Mouse (Mus musculus) midbrain, embryonic 13.5 days (tissue): Measurements from ENCODE around the gene Gm14325. TPM values are rescaled to one million over a fixed set of nuclear protein-coding genes. Genes with fewer than 3 reads are reported as not detected.
"Not testable (repeated sequence)": the region's sequence is repeated elsewhere in the genome, so short reads cannot be mapped to it uniquely, and the experiment has no call there.

ENCODE experiments used
- ATAC-seq: fragments of 200-750 bp; cut with Nextera tagmentation; 2 replicates; pipeline ENCODE4 v1.8.0; 2017; ENCODE audit warnings: mild to moderate bottlenecking, moderate TSS enrichment, moderate library complexity
- H3K27ac ChIP-seq: fragments of 300-500 bp; sonication (generic); 2 replicates; pipeline ENCODE4 v1.5.1; 2015; ENCODE audit warnings: inconsistent platforms, mild to moderate bottlenecking, moderate library complexity
- H3K27me3 ChIP-seq: fragments of 300-500 bp; sonication (generic); 2 replicates; pipeline ENCODE4 v1.6.1; 2015; ENCODE audit warnings: mild to moderate bottlenecking, inconsistent platforms
- H3K36me3 ChIP-seq: fragments of 300-500 bp; sonication (generic); 2 replicates; pipeline ENCODE4 v1.6.1; 2015; ENCODE audit warnings: mild to moderate bottlenecking, inconsistent platforms
- H3K4me1 ChIP-seq: fragments of 300-500 bp; sonication (generic); replicated peaks from 2 replicates; pipeline ENCODE4 v1.6.1; 2015; ENCODE audit warnings: inconsistent platforms
- H3K4me2 ChIP-seq: fragments of 300-500 bp; sonication (generic); replicated peaks from 2 replicates; pipeline ENCODE4 v1.6.1; 2015; ENCODE audit warnings: moderate library complexity, mild to moderate bottlenecking, inconsistent platforms
- H3K4me3 ChIP-seq: fragments of 300-500 bp; sonication (generic); replicated peaks from 2 replicates; pipeline ENCODE4 v1.5.1; 2015; ENCODE audit warnings: mild to moderate bottlenecking, inconsistent platforms
- H3K9ac ChIP-seq: fragments of 300-500 bp; sonication (generic); replicated peaks from 2 replicates; pipeline ENCODE4 v1.6.1; 2015; ENCODE audit warnings: mild to moderate bottlenecking, inconsistent platforms
- H3K9me3 ChIP-seq: fragments of 300-500 bp; sonication (generic); 2 replicates; pipeline ENCODE4 v1.6.1; 2016; ENCODE audit warnings: mild to moderate bottlenecking, inconsistent platforms
- WGBS: fragments of 180-500 bp; shearing (Covaris S2); methylation state at CpG from one replicate; pipeline ENCODE4 v1.1.7; 2015; 5-methylcytosine and 5-hydroxymethylcytosine counted together
- polyA plus RNA-seq: library from polyadenylated mRNA; unstranded; fragments of >200 nt; fragmentation: Nextera tagmentation; extraction: Ambion mirVana; gene quantifications from 2 replicates; pipeline ENCODE4 v1.2.1, GENCODE M21; 2015

The Gm14325 gene
- polyA plus RNA-seq = 39.5 and 39.7 TPM in 2 replicates

DNA sequence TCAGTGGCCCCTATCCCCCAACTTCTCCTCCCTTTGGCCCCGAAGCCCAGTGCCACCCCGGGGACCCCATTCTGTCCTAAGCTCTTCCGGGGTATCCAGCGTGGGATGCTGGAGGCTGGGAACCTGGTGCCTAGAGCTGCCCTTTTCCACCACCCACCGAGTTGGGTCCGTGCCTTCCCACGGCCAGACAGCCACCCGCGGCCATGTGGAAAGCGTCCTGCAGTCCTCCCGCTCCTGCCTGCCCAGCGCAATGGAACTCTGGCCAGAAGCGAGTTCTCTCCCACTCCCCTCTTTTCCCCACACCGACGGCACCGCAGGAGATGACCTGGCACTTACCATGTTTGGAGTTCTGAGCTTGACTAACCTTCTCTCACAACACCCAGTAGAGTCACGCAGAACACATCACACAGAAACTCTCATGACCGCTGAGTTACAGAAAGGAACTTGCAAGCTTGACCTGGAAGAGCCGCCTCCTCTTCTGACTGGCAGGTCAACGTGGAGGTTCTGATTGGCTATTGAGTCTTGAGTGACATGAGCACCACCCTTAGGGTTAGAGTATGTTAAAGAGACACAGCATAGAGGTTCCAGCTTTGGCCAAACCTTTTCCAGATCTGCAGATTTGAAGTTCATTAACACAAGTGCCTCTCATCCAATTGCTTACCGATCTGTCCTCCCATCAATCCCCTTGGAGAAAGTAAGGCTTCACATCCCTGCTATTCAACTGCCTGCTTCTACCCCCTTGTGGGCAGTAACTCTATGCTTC, at the start of gene Gm14325:
Gm14325 (minus strand) TSS at position 436 of the 763 bp plus-strand sequence.
- Histone ChIP-seq H3K4me3 (peak within 1 kb of the TSS; percentile 46), H3K9ac (peak within 1 kb of the TSS; percentile 51; the same call in 1 of the 2 replicates), H3K4me2 (peak within 1 kb of the TSS; percentile 55)
- H3K27ac ChIP-seq, H3K9me3 ChIP-seq, ATAC-seq, H3K4me1 ChIP-seq, H3K36me3 ChIP-seq, H3K27me3 ChIP-seq: not testable (repeated sequence)
- WGBS = under 1% methylated on average over 18 of the region's 21 CpGs

DNA sequence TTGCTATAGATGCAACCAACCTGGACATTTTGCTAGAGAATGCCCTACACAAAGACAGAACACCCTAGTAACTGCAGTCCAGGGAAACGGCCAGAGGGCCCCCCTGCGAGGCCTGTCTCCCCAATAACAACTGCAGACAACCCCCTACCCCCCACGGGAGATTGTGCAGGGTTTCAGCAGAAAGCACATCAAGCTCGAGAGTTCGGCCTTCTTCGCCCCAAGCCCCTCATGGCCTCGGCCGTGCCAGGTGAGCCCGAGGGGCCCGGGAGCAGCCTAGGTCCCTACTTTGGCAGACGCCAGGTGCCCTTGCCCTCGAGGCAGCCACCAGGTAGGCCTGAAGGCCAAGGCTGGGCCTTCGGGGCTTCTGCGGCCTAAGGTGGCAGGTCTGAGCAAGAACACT, 47.6 kb upstream of the Gm14325 start:
- not testable (repeated sequence) for H3K4me1 ChIP-seq, ATAC-seq, H3K4me3 ChIP-seq, H3K9ac ChIP-seq, H3K4me2 ChIP-seq, H3K9me3 ChIP-seq, H3K27ac ChIP-seq, H3K36me3 ChIP-seq, H3K27me3 ChIP-seq
- 92% methylated on average over 12 of the region's 14 CpGs for WGBS

DNA sequence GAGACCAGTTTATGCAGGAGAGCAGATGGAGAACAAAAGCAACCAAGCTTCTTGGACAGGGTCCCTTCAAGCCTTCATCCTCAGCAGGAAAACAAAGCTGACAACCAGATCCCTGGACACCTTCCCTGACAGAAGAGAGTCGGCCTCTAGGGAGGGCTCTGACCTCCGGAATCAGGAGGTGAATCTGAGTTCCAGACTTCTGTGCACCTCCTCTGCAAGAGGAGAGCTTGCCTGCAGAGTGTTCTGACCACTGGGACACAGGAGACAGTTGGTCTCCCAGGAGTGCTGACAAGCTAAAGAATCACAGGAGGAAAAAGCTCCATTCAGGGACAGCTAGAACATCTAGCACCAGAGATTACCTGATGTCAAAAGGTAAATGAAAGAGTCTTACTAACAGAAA, 22.1 kb upstream of the Gm14325 start:
- not testable (repeated sequence) for H3K4me2 ChIP-seq, H3K27ac ChIP-seq, H3K27me3 ChIP-seq, H3K9me3 ChIP-seq, ATAC-seq, H3K4me1 ChIP-seq, H3K36me3 ChIP-seq, H3K4me3 ChIP-seq, H3K9ac ChIP-seq
- 80% methylated on average over 2 of the region's 2 CpGs for WGBS

DNA sequence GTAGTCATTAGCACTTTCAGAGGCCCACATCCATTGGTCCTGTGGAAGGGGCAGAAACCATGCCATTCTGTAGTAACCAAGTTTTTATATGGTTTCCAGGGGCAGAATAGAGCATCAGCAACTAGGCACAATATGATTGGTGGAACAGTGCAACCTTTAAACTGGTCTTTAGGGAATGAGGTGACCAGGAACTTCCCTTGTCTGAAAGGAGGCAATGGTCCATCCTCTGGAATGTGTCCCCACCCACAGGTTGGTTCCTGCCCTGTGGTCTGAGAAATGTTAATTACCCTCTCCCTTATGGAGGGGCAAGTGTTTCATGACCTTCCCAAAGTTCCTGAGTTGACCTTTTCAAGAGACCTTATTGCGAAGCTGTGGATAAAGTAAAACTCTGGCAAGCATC, 3.5 kb upstream of the Gm14325 start:
- H3K27me3 ChIP-seq, ATAC-seq, H3K9ac ChIP-seq, H3K36me3 ChIP-seq, H3K4me1 ChIP-seq, H3K4me3 ChIP-seq, H3K9me3 ChIP-seq, H3K4me2 ChIP-seq, H3K27ac ChIP-seq: not testable (repeated sequence)
- 86% methylated on average over 1 of the region's 1 CpGs for WGBS

DNA sequence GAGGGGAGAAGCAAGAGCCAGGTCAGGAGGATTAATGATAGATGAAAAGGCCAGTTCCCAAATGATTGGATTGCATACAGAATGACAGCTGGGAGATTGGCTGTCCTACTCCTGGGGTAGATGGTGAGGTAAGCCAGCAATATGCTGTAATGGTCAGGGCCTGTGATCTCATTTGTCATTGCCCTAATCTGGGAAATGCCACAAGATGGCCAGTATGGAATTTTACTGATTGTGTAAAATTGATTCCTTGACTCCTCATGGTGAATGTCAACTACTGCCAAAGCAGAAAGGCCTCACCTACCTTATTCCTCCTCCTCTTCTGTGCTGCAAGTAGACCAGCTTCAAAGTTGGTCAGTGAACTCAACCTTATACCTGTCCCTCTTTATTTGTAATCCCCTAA, 3.4 kb downstream of the Gm14325 start:
- not testable (repeated sequence) for ATAC-seq, H3K27ac ChIP-seq, H3K4me2 ChIP-seq, H3K9me3 ChIP-seq, H3K4me1 ChIP-seq, H3K4me3 ChIP-seq, H3K9ac ChIP-seq, H3K36me3 ChIP-seq, H3K27me3 ChIP-seq

DNA sequence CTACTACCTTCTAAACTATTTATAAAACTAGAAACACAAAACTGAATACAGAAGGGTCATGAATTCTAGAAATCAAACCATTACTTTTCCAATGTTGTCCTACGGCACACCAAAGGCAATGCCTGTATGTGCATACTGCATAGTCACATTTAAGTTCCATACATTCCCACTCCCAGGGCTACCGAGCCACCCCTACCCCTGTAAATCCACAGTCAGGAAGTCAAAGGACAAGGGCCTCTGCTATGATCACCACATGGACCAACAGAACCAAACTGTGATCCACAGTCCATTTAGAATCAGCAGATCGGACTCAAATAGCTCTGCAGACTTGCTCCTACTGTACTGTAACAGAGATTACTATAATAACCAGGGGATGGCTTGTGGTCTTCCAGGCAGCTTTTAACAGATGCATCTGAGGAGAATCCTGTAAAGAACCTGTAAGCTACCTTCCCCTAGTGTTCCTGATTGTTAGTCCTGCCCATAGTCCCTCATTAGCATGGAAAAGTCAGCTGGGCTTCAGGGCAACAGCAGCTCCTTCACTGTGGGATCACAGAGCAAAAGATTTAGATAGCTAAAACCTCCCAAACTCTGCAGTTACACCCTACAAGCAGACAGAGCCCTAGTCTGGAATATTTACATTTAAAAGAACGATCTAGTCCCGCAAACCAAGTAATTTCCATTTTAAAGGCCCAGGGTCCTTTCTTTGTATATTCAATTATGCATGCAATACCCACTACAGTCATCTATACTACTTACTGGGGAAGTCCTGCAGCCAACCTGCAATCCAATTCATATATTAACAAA, 4.2 kb downstream of the Gm14325 start:
- not testable (repeated sequence) for H3K9ac ChIP-seq, H3K27ac ChIP-seq, H3K9me3 ChIP-seq, H3K36me3 ChIP-seq, ATAC-seq, H3K4me1 ChIP-seq, H3K4me3 ChIP-seq, H3K4me2 ChIP-seq, H3K27me3 ChIP-seq
- WGBS = 76% methylated on average over 5 of the region's 5 CpGs

DNA sequence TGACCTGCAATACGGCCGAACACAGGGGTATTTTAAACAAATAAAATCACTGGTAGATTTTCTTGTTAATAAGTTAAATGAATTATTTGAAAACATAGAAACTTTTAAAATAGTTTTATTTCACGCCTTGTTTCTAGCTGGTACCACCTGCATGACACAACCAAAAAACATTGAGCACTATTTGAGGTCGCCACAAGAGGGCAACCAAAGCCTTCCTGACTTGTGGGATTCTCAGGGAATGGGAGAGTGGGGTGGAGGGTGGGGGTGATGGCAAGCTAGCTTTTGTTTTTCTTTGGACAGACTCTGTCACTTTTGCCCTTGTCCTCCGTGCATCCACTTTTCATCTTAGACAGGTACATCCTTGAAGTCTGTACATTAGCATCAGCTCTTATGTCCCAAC, 18.2 kb downstream of the Gm14325 start:
- not testable (repeated sequence) for H3K9me3 ChIP-seq, H3K4me1 ChIP-seq, ATAC-seq, H3K27ac ChIP-seq, H3K4me2 ChIP-seq, H3K9ac ChIP-seq, H3K36me3 ChIP-seq, H3K4me3 ChIP-seq, H3K27me3 ChIP-seq
- 65% methylated on average over 2 of the region's 5 CpGs for WGBS

DNA sequence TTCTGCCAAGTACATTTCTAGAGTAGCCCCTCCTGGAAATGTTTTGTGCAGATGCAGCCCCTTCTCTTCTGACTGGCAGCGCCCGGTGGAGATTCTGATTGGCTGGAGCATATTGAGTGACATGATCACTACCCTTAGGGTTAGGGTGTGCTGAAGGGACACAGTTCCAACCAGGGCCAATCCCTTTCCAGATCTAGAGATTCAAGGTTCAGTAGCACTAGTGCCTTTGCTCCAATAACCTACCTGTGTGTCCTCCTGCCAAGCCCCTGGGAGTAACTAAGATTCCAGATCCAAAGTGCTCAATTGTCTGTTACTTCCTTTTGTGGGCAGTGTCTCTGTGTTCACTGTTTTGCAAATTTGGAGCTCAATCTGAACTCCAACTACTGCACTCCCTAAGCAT, 34.0 kb downstream of the Gm14325 start:
- not testable (repeated sequence) for H3K27ac ChIP-seq, H3K4me3 ChIP-seq, H3K27me3 ChIP-seq, ATAC-seq, H3K4me1 ChIP-seq, H3K9me3 ChIP-seq, H3K36me3 ChIP-seq, H3K4me2 ChIP-seq, H3K9ac ChIP-seq
- no CpG with 5 or more reads among the region's 2 CpGs for WGBS

DNA sequence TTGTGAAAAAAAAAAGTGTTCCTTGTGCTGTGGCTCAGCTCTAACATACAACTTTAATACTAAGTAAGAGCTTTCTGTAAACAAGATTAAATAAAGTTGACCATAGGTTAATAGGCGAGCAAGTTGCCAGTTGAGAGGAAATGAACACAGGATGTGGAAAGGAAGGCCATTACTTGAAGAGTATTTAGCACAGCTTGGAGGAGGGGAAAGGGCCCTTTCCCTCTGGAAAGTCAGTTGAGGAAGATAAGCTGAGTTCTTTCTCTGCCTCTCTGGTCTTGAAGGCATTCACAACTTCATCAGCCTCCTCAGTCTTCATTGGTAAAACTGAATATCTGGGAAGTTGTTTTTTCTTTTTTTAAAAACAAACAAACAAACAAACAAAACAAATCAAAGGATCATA, 52.8 kb downstream of the Gm14325 start:
- H3K36me3 ChIP-seq, H3K4me3 ChIP-seq, H3K27ac ChIP-seq, H3K27me3 ChIP-seq, H3K9me3 ChIP-seq, ATAC-seq, H3K9ac ChIP-seq, H3K4me1 ChIP-seq, H3K4me2 ChIP-seq: not testable (repeated sequence)
- 74% methylated on average over 1 of the region's 1 CpGs for WGBS

Other genes starting within 250 kb of the Gm14325 start
- 7.9 and 8.4 TPM in 2 replicates for gene Gm14322, start 81.0 kb downstream of the Gm14325 start, polyA plus RNA-seq
- gene Gm14327, start 56.8 kb upstream of the Gm14325 start, polyA plus RNA-seq = 2.0 and 2.4 TPM in 2 replicates
- 0.47 TPM in 1 of 2 replicates, not detected in the other for gene Zfp972, start 85.3 kb upstream of the Gm14325 start, polyA plus RNA-seq
- gene Gm14326, start 117.0 kb upstream of the Gm14325 start, polyA plus RNA-seq = 11.9 and 13.6 TPM in 2 replicates
- gene Zfp971, start 182.9 kb upstream of the Gm14325 start, polyA plus RNA-seq = 9.2 and 9.6 TPM in 2 replicates
- gene Zfp931, start 238.1 kb upstream of the Gm14325 start, polyA plus RNA-seq = 12.6 and 15.5 TPM in 2 replicates